Mouse (Mus musculus) CD4-positive naive resting alpha-beta T cell, adult 57 days (primary cell): ENCODE results near the gene Rnf169. TPM values are rescaled to one million over a fixed set of nuclear protein-coding genes. Genes with fewer than 3 reads are reported as not detected.

Experiments
- total RNA-seq: library from RNA; stranded (reverse); gene quantifications from one replicate; pipeline ENCODE4 v1.2.4, GENCODE M21; 2023

Gene Rnf169
- total RNA-seq = 23.8 TPM

DNA sequence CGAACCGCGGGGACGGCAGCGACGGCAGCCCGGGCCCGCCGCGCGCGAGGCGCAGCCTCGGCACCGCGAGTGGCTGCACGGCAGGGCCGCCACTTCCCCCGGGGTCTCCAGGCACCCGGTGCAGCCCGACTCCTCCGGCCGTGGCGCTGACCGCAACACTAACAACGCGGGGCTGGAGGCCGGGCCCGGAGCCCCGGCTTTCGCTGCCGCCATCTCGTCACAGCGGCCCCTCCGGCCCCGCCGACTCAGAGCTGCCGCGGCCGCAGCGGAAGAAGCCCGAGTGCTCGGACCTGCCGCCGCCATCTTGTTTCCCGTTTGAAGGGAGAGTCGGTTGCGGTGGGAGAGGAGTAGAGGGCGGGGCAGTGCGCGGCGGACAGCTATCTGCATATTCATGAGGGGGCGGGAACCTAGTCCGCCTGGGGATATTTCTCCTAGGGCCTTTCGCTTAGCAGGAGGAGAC is at the start of gene Rnf169:
TSS of gene Rnf169 (minus strand) at position 317 of the 460 bp plus-strand sequence.

GRCm38 (mm10) chr7:100005790-100006189 is 25.5 kb upstream of the Rnf169 start, which contains the start of gene Chrdl2:
Gene Chrdl2 (plus strand): TSS chr7:100006172.

Other genes starting within 250 kb of the Rnf169 start
- gene Olfr521, start 216.9 kb downstream of the Rnf169 start, total RNA-seq = not detected
- gene Neu3, start 152.0 kb downstream of the Rnf169 start, total RNA-seq = 5.4 TPM
- not detected for gene Xrra1, start 121.3 kb downstream of the Rnf169 start, total RNA-seq
- gene Spcs2, start 117.0 kb downstream of the Rnf169 start, total RNA-seq = 116 TPM
- gene Chrdl2, start 25.7 kb upstream of the Rnf169 start, total RNA-seq = not detected
- 48.8 TPM for gene Pold3, start 141.1 kb upstream of the Rnf169 start, total RNA-seq
- gene Lipt2, start 178.8 kb upstream of the Rnf169 start, total RNA-seq = 1.2 TPM
- gene Kcne3, start 196.1 kb upstream of the Rnf169 start, total RNA-seq = not detected
- gene Pgm2l1, start 246.9 kb upstream of the Rnf169 start, total RNA-seq = 35.4 TPM